Mouse (Mus musculus): ENCODE measurements around the gene Rnf157.

Rnf157 gene

GRCm38 (mm10) chr11:116336393-116336792, 76.4 kb downstream of the Rnf157 start:
- DNase-seq (ENCODE audit: low spot score) = no peak

- DNase-seq (ENCODE audit: low spot score) = peak; percentile 79
Measured at GRCm38 (mm10) chr11:116335244-116336036, 77.4 kb downstream of the Rnf157 start, which contains the start of gene Foxj1. TSS of gene Foxj1 (minus strand) at chr11:116335399.

- no peak for DNase-seq (ENCODE audit: low spot score)
Measured at GRCm38 (mm10) chr11:116334417-116334782, 78.4 kb downstream of the Rnf157 start.

- no peak for DNase-seq (ENCODE audit: low spot score)
Measured at GRCm38 (mm10) chr11:116333526-116334416, 79.1 kb downstream of the Rnf157 start.

- no peak for DNase-seq (ENCODE audit: low spot score)
Measured at GRCm38 (mm10) chr11:116332983-116333270, 79.9 kb downstream of the Rnf157 start.

GRCm38 (mm10) chr11:116332232-116332982, 80.4 kb downstream of the Rnf157 start:
- DNase-seq (ENCODE audit: low spot score) = no peak

DNA sequence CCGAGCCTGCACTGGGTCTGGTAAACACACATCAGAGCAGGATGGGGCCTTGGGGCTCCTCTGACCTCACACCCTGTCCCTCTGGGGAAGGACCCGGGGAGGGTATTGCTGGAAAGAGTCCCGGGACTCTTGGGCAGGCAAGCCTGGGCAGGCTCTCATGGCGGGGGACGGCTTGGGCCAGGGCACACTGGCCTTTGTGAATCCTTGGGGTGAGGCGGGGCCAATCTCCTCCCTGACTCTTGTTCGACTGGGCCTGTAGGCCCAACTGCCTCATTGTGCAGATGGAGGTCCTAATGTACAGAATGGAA, 82.7 kb downstream of the Rnf157 start:
- DNase-seq (ENCODE audit: low spot score) = no peak

DNA sequence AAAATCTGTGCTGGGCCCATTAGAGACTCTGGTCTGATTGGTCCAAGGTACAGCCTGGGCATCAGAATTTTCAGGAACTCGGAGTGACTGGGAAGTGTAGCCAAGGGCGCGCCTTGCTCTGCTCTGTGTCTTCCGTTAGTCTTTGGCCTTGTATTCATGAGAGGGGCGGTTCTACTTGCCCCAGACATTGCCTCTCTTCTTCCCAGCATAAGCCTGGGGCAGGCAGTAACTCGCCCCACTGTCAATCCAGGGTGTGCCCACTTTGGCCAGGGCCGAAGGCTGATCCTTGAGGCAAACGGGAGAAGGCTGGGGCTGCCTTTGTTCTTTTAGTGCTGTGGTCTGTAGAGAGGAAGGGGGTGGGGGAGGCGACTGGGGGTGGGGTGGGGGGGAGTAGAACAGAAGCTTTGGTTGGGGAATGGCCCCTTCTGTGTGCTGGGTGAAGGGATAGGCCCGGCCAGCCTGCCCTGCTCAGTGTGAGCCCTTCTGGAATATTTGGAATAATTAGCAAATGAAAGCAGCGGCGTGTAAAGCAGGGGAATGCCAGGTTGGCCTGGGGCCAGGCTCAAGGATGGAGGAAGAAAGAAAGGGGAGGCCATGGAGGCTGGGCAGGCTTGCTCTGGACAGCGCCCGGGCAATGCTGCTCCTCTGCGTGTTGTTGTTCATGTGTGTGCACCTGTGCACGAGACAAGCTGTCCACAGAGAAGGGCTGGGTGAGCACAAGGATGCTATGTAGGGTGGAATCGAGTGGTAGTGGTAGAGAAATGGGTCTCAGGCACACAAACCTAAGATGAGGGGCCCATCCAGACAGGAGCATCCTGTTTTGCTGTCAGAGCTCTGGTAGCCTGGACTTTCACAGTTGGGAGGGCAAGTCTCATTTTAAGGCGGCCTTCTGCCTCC, 83.3 kb downstream of the Rnf157 start:
- no peak for DNase-seq (ENCODE audit: low spot score)

GRCm38 (mm10) chr11:116326963-116327603, 85.7 kb downstream of the Rnf157 start:
- DNase-seq (ENCODE audit: low spot score) = no peak

DNA sequence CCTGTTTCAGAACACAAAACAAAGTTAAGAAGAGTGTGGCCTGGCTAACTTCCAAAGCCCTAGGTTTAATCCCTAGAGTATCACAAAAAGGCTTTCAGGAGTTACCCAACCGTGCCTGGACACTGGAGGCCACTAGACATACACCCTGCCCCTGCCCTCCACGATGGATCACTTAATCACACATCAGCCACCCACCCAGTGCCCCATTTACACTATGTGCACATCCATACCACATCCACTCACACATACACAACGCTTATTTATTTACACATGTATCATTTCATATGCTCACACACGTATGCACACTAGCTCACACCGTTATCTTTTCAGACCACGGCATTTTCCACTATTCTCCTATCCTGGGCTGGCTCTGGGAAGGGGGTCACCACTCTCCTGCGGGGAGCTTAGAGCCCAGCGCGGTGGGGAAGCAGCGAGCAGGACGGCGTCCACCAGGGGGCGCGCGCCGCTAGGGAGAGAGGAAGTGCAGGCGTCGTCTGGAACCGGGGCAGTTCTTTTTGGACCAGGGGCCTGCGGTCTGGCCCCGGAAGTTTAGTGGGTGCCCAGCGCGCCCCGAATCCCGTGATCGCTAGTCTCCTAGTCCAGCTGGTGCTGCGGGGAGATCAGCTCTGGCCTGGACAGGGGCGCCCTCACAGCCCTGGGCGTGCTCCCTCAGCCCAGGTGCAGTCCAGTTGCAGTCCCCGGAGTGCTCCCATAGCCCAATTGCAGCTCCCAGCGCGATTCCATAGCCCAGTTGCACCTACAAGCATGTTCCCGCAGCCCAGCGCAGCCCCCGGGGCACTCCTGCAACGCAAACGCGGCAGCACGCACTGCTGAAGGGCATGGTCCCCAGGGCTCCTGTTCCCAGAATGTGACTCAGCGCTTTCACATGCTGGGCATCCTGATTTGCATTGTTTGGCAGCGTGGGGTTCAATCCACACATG, 93.8 kb downstream of the Rnf157 start:
- peak; percentile 77 for DNase-seq (ENCODE audit: low spot score)

GRCm38 (mm10) chr11:116312359-116312758, 100.5 kb downstream of the Rnf157 start:
- no peak for DNase-seq (ENCODE audit: low spot score)

GRCm38 (mm10) chr11:116311169-116311568, 101.7 kb downstream of the Rnf157 start:
- peak; percentile 27 for DNase-seq (ENCODE audit: low spot score)

- DNase-seq (ENCODE audit: low spot score) = no peak
Measured at GRCm38 (mm10) chr11:116309601-116310000, 103.2 kb downstream of the Rnf157 start.

DNA sequence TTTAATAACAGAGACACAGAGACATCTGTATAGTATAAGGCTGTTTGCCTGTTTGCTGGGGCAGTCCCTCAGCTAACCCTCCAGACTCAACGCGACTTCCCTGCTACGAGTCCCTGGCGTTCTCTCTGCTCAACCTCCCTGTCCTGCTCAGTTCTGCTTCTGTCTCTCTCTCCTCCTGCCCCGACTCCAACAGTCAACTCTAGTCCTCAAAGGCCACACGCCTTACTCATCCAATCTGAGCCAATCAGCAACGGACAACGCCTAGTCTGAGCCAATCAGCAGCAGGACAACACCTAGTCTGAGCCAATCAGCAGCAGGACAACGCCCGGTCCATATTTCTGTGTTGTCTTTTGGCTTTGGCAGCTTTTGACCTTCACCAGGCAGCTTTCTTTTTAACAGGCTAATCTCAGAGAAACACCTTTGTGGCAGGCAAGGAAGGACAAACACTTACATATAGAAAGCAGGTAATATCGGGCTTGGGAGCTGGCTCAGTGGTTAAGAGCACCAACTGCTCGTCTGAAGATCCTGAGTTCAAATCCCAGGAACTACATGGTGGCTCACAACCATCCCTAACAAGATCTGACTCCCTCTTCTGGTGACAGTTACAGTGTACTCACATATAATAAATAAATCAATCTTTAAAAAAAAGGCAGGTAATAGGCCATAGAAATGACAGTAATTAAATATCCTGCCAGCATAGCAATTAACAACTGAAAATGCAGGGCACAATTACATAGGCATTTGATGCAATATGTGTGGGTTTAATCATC, 104.9 kb downstream of the Rnf157 start:
- no peak for DNase-seq (ENCODE audit: low spot score)

DNA sequence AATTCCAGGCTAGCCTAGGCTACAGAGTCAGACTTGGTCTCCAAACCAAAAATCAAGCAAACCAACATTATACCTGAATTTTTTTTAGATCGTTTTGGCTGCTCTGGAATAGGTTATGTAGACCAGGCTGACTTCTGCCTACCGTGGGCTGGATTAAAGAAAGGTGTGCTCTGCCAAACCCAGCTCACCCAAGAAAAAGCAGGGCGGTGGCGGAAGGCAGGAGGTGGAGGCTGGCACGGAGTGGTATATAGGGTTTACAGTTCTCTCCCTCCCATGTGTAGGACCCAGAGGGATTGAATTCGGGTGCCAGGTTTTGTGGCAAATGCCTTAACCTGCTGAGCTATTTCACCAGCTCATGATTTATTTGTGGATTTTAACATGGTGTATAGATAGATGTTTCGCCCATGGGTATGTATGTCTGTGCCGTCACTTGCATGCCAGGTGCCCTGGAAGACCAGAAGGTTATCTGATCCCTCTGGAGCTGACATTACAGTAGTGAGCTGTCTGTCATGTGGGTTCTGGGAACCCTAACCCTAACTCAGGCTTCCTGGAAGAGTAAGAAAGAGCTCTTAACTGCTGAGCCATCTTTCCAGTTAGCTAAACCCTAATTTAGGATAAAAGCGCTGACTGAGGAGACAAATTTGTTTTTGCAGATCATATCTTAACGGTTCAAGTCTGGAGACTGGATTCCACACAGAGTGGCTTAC, 105.7 kb downstream of the Rnf157 start, which contains the start of gene Exoc7:
Exoc7 (minus strand) TSS at position 215 of the 707 bp plus-strand sequence.
- no peak for DNase-seq (ENCODE audit: low spot score)

GRCm38 (mm10) chr11:116306126-116306982, 106.5 kb downstream of the Rnf157 start:
- DNase-seq (ENCODE audit: low spot score) = peak; percentile 93

GRCm38 (mm10) chr11:116305423-116305822, 107.4 kb downstream of the Rnf157 start:
- DNase-seq (ENCODE audit: low spot score) = no peak
